Mouse (Mus musculus): Measurements from ENCODE around the gene Tlr4. TPM values are rescaled to one million over a fixed set of nuclear protein-coding genes. Genes with fewer than 3 reads are reported as not detected.

Gene Tlr4
- polyA plus RNA-seq, 1 experiment, result 7.6 TPM

DNA sequence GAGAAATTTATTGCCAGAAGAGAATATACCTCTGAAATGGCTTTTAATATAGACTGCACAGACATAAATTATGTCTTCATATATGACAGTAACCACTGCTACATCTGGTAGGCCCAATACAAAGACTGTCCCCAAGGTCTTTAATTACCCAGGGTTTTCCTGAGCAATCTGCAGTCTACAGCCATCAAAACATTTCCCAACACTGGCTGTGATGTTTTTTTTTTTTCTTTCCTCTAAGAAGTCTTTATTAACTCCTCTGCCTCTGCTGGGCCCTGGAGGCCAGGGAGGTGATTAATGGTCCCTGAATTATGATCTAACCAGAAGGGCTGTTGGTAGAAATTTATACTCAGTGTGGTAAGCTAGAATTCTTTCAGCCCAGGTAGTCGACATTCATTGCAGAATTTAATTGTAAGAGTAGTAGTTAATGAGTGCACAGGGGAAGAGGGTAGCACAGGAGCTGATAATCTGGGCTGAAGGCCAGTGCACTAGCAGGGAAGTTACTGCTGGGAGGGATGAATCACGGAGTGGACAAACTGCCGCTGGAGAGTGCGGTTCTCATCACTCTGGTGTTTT is 111.2 kb downstream of the Tlr4 start:
- Histone ChIP-seq H3K4me1 (ENCODE audit: control insufficient read depth, insufficient read depth, insufficient read length, low read length) (no peaks in the 10 kb centered on the region), H3K27ac (replicated peaks; ENCODE audit: low read depth, low read length) (no peak overlapping the region), H3K4me3 (ENCODE audit: insufficient read depth, low read depth, low read length) (no peak overlapping the region)

- Histone ChIP-seq H3K4me3 (ENCODE audit: insufficient read depth, low read depth, low read length) (no peak overlapping the region), H3K4me1 (ENCODE audit: control insufficient read depth, insufficient read depth, insufficient read length, low read length) (no peaks in the 10 kb centered on the region), H3K27ac (replicated peaks; ENCODE audit: low read depth, low read length) (no peak overlapping the region)
Measured at GRCm38 (mm10) chr4:66941894-66942293, 114.5 kb downstream of the Tlr4 start.

GRCm38 (mm10) chr4:66943699-66944098 is 116.3 kb downstream of the Tlr4 start:
- no peak overlapping the region for H3K27ac ChIP-seq (replicated peaks; ENCODE audit: low read depth, low read length)
- H3K4me3 ChIP-seq (ENCODE audit: insufficient read depth, low read depth, low read length), result no peak overlapping the region
- no peaks in the 10 kb centered on the region for H3K4me1 ChIP-seq (ENCODE audit: control insufficient read depth, insufficient read depth, insufficient read length, low read length)

DNA sequence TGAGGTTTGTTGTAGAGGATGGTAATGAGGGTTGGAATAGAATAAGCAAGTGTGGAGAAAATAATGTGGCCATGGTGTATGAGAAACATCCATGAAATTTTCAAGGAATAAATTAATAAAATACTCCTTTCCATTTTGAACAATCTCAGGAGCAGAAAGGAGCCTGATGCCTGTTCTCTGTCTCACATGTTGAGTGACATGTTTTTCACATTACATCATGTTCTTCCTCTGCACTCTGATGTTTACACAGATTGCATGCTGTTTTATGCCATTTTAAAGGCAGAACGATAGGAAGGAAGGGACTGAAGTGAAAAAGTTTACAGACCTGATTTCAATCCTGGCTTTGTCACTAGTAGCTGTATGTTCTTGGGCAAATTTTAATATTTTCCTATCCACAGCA is 120.3 kb downstream of the Tlr4 start:
- Histone ChIP-seq H3K27ac (replicated peaks; ENCODE audit: low read depth, low read length) (no peak overlapping the region), H3K4me3 (ENCODE audit: insufficient read depth, low read depth, low read length) (no peak overlapping the region), H3K4me1 (ENCODE audit: control insufficient read depth, insufficient read depth, insufficient read length, low read length) (no peaks in the 10 kb centered on the region)

DNA sequence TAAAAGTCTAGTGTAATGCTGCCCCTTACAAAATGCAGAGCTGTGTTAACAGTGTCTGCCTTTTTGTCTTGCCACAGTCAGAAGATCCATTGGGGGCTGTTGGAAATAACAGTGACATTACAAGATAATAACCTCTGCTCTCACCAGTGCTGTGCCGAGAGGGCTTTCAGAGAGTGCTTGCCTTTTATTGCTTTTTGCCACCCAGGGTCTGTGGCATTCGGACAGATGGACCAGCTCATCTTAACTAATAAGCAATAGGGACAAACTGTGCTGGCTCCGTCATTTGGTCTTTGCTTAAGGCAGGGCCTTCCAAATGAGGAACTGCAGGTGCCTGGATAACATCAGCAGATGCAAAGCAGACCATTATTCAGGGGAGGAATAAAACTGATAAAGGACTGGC is 147.5 kb downstream of the Tlr4 start:
- no peaks in the 10 kb centered on the region for H3K4me1 ChIP-seq (ENCODE audit: control insufficient read depth, insufficient read depth, insufficient read length, low read length)
- H3K4me3 ChIP-seq (ENCODE audit: insufficient read depth, low read depth, low read length), result no peak overlapping the region
- H3K27ac ChIP-seq (replicated peaks; ENCODE audit: low read depth, low read length), result no peak overlapping the region
